Mouse (Mus musculus): ENCODE data around the gene Akp3.

Akp3 gene

GRCm38 (mm10) chr1:87124673-87125072, at the start of gene Akp3:
Gene Akp3, plus strand, starts transcription at chr1:87124973.
- DNase-seq (ENCODE audit: low spot score in 2 of 2) = no peak

- DNase-seq (ENCODE audit: low spot score in 2 of 2) = no peak
These were observed 38.6 kb upstream of the Akp3 start for GRCm38 (mm10) chr1:87086196-87086595.

- no peak for DNase-seq (ENCODE audit: low spot score in 2 of 2)
These were observed 37.8 kb upstream of the Akp3 start for GRCm38 (mm10) chr1:87086964-87087363.

- DNase-seq (ENCODE audit: low spot score in 2 of 2) = no peak
These were observed 35.5 kb upstream of the Akp3 start for GRCm38 (mm10) chr1:87089251-87089650.

- no peak for DNase-seq (ENCODE audit: low spot score in 2 of 2)
These were observed 34.9 kb upstream of the Akp3 start, which contains the start of gene Alppl2 for GRCm38 (mm10) chr1:87089828-87090227. Gene Alppl2, minus strand, starts transcription at chr1:87089928.

GRCm38 (mm10) chr1:87095642-87096041, 29.1 kb upstream of the Akp3 start:
- no peak for DNase-seq (ENCODE audit: low spot score in 2 of 2)

- peak in 1 of 2 experiments; percentile 21 for DNase-seq (ENCODE audit: low spot score in 2 of 2)
These were observed 26.3 kb upstream of the Akp3 start for GRCm38 (mm10) chr1:87098358-87098975.

GRCm38 (mm10) chr1:87101411-87101810, 23.4 kb upstream of the Akp3 start, which contains the start of gene Alpi:
Gene Alpi, minus strand, starts transcription at chr1:87101606.
- no peak for DNase-seq (ENCODE audit: low spot score in 2 of 2)

- DNase-seq (ENCODE audit: low spot score in 2 of 2) = no peak
These were observed 22.7 kb upstream of the Akp3 start for GRCm38 (mm10) chr1:87102114-87102513.

- DNase-seq (ENCODE audit: low spot score in 2 of 2) = no peak
These were observed 20.8 kb upstream of the Akp3 start for GRCm38 (mm10) chr1:87103936-87104335.

GRCm38 (mm10) chr1:87106536-87106935, 18.2 kb upstream of the Akp3 start:
- DNase-seq (ENCODE audit: low spot score in 2 of 2) = no peak

- no peak for DNase-seq (ENCODE audit: low spot score in 2 of 2)
These were observed 16.2 kb upstream of the Akp3 start for GRCm38 (mm10) chr1:87108564-87108963.

- DNase-seq (ENCODE audit: low spot score in 2 of 2) = no peak
These were observed 12.9 kb upstream of the Akp3 start for GRCm38 (mm10) chr1:87111719-87112354.

- no peak for DNase-seq (ENCODE audit: low spot score in 2 of 2)
These were observed 10.0 kb upstream of the Akp3 start for GRCm38 (mm10) chr1:87114784-87115183.

GRCm38 (mm10) chr1:87127206-87128030, 2.6 kb downstream of the Akp3 start:
- DNase-seq (ENCODE audit: low spot score in 2 of 2) = peak in 1 of 2 experiments; percentile 24

- DNase-seq (ENCODE audit: low spot score in 2 of 2) = no peak
These were observed 7.0 kb downstream of the Akp3 start for GRCm38 (mm10) chr1:87131803-87132202.

GRCm38 (mm10) chr1:87141550-87141949, 16.8 kb downstream of the Akp3 start:
- no peak for DNase-seq (ENCODE audit: low spot score in 2 of 2)

GRCm38 (mm10) chr1:87142456-87142855, 17.7 kb downstream of the Akp3 start:
- DNase-seq (ENCODE audit: low spot score in 2 of 2) = no peak

GRCm38 (mm10) chr1:87143141-87143540, 18.4 kb downstream of the Akp3 start:
- no peak for DNase-seq (ENCODE audit: low spot score in 2 of 2)

GRCm38 (mm10) chr1:87149422-87149821, 24.6 kb downstream of the Akp3 start:
- no peak for DNase-seq (ENCODE audit: low spot score in 2 of 2)

- no peak for DNase-seq (ENCODE audit: low spot score in 2 of 2)
These were observed 26.5 kb downstream of the Akp3 start for GRCm38 (mm10) chr1:87151286-87151685.

GRCm38 (mm10) chr1:87153776-87154500, 29.2 kb downstream of the Akp3 start:
- DNase-seq (ENCODE audit: low spot score in 2 of 2) = no peak

All from frontal cortex, postnatal 14 days (tissue).